Mouse (Mus musculus) stomach, postnatal 0 days (tissue): Measurements from ENCODE around the gene Phf13.

ENCODE experiments used
- CTCF ChIP-seq: IDR thresholded peaks from 2 replicates; pipeline ENCODE4 v1.5.1; 2016; ENCODE audit warnings: antibody characterized with exemption, low read depth, mild to moderate bottlenecking, moderate library complexity
- EP300 ChIP-seq: optimal IDR thresholded peaks from 2 replicates; pipeline ENCODE3; 2016; ENCODE audit warnings: antibody characterized with exemption

DNA sequence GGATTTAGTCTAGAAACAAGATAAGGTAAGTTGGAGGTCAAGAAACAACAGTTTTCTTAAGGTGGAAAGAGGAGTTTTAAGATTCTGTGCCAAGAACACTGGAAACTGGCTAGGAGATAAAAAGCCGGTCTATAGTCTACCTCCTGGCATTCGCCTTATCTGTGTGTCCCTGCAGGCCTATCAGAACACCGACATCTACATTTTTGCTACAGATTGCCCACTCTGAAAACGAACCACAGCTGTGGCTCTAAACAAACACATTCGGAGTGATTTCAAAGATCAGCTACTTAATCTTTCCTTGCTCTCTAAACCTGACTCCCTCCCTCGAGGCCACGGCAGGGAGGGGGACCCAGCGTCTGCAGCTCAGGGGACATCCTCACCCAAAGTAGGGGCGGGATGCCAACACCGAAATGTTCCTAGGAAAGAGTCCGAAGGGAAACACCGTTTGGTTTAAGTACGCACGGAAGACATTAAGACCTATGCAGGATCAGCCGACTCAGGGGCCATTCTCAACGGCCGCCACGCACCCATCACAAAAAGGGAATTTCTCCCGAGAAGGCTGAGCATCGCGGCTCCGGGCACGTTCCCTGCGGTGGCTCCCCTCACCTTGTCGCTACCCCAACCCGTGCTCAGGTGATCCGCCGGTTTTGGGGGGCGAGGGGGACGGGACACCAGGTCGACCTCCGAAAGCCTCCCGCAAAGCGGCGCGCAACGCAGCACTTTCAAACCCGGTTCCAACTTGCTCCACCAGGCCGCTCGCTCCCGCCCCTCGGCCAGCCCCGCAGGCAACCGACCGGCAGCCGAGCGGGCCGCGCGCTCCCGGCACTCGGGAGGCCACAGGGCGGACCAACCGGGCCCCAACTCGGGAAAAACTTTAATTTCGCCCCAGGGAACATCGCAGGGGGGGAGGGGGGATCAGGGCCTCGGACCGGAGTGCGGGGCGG, 1.6 kb downstream of the Phf13 start:
- TF ChIP-seq EP300 (no peak), CTCF (no peak)
